Mouse (Mus musculus) ovary, postnatal 36 days (tissue): ENCODE measurements around the gene Wdr18.

Experiments
- DNase-seq: peaks from one replicate; pipeline ENCODE4 v3.0.0; 2022; ENCODE audit warnings: low spot score, mixed read lengths

The Wdr18 gene

GRCm38 (mm10) chr10:79959847-79960601, at the start of gene Wdr18:
TSS of gene Wdr18 (plus strand) at chr10:79960152.
- peak; percentile 99 for DNase-seq

GRCm38 (mm10) chr10:79910556-79910955, 49.4 kb upstream of the Wdr18 start, which contains the start of gene Gm26602:
TSS of gene Gm26602 (plus strand) at chr10:79910856.
- no peak for DNase-seq

GRCm38 (mm10) chr10:79912412-79912811, 47.5 kb upstream of the Wdr18 start:
- DNase-seq: no peak

- DNase-seq: no peak
Observed at GRCm38 (mm10) chr10:79914131-79914947, 45.6 kb upstream of the Wdr18 start.

GRCm38 (mm10) chr10:79914948-79915596, 44.9 kb upstream of the Wdr18 start:
- DNase-seq: no peak

- DNase-seq: no peak
Observed at GRCm38 (mm10) chr10:79916081-79916480, 43.9 kb upstream of the Wdr18 start.

GRCm38 (mm10) chr10:79916808-79917531, 43.0 kb upstream of the Wdr18 start, which contains the start of gene Kiss1r:
TSS of gene Kiss1r (plus strand) at chr10:79916971.
- peak; percentile 88 for DNase-seq

GRCm38 (mm10) chr10:79917532-79918100, 42.3 kb upstream of the Wdr18 start:
- DNase-seq: no peak

GRCm38 (mm10) chr10:79918231-79919078, 41.5 kb upstream of the Wdr18 start:
- DNase-seq: no peak

- DNase-seq: no peak
Observed at GRCm38 (mm10) chr10:79919251-79919849, 40.6 kb upstream of the Wdr18 start.

GRCm38 (mm10) chr10:79920056-79920890, 39.7 kb upstream of the Wdr18 start:
- no peak for DNase-seq

GRCm38 (mm10) chr10:79920958-79921535, 38.9 kb upstream of the Wdr18 start, which contains the start of gene R3hdm4:
TSS of gene R3hdm4 (minus strand) at chr10:79921208.
- DNase-seq: no peak

GRCm38 (mm10) chr10:79921572-79921971, 38.4 kb upstream of the Wdr18 start:
- no peak for DNase-seq

- peak; percentile 91 for DNase-seq
Observed at GRCm38 (mm10) chr10:79924998-79925784, 34.8 kb upstream of the Wdr18 start.

- DNase-seq: no peak
Observed at GRCm38 (mm10) chr10:79925785-79926490, 34.0 kb upstream of the Wdr18 start.

- peak; percentile 91 for DNase-seq
Observed at GRCm38 (mm10) chr10:79926491-79927323, 33.2 kb upstream of the Wdr18 start, which contains the start of gene Arid3a. TSS of gene Arid3a (plus strand) at chr10:79927043.
